Mouse (Mus musculus) spleen, postnatal 36 days (tissue): ENCODE results near the gene Gm21913.
"Not testable (repeated sequence)": the region's sequence is repeated elsewhere in the genome, so short reads cannot be mapped to it uniquely, and the experiment has no call there.

Experiments used
- DNase-seq, 2 experiments: peaks; one replicate each; pipeline ENCODE4 v3.0.0; 2022; ENCODE audit warnings: low spot score in 2 of 2, mixed read lengths in 1 of 2

Gene Gm21913

DNA sequence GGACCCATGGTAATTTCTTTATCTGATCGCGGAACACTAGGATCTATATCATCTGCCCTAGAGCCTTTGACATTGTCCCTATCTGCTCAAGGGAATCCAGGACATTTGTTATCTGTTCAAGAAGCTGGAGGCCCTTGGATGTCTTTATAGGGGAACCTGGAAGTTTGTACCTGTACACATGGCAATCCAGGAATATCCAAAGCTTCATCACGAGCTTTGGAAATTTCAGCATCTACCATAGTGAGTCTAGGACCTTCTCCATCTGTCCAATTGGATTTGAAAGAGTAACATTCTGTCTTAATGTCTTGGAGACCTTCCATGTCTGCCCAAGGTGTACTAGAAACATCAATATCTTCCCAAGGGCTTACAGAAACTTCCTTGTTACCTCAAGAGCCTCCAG, at the start of gene Gm21913:
Gm21913 (plus strand) TSS at position 301 of the 400 bp plus-strand sequence.
- not testable (repeated sequence) for DNase-seq
